Mouse (Mus musculus) naive thymus-derived CD4-positive, alpha-beta T cell, adult 5 months (primary cell): ENCODE data around the gene Fam161b. TPM values are rescaled to one million over a fixed set of nuclear protein-coding genes. Genes with fewer than 3 reads are reported as not detected.

Experiments
- polyA plus RNA-seq: library from polyadenylated mRNA; unstranded; fragments of 100-300 nt; shearing (Covaris generic); gene quantifications from one replicate; pipeline ENCODE4 v1.2.1, GENCODE M21; 2017

Fam161b gene
- polyA plus RNA-seq: 1.5 TPM

GRCm38 (mm10) chr12:84361555-84362489 is at the start of gene Fam161b, which contains the start of gene Coq6:
Gene Fam161b (minus strand): TSS chr12:84361833.
Gene Coq6 (plus strand): TSS chr12:84361657.

DNA sequence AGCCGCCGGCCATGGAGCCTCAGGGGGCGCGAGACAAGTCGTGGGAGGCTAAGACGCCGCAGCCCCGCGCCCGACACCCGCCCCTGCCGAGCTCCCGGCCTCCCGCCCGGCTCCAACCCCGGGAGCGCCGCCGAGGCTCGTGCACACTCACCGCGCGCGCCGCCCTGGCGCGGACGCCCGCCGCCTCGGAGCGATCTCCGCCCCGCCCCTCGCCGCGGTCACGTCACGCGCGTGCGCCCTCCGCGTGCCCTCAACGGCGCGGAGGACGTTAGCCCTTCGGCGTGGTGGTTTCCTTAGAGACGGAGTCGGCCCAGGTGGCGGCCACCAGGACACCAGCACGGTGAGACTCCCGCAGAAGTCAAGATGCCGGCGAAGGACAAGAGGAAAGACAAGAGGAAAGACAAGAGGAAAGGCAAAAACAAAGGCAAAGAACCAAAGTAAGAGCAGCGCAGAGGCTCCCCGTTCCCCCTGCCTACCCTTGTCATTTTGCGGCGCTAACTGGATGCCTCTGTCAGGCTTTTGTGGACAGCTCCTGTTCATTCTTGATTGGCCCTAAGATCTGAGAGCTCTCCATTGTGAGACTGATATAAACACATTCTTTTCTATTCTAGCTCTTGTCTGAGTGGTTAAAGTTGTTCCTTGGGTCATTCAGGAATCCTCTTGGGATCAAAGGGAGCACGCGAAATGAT is 47.3 kb upstream of the Fam161b start, which contains the start of the genes Entpd5 and Bbof1:
Gene Entpd5 (minus strand): TSS at position 211 of the 689 bp plus-strand sequence.
Gene Bbof1 (plus strand): TSS at position 253 of the 689 bp plus-strand sequence.

GRCm38 (mm10) chr12:84316721-84317621 is 44.7 kb downstream of the Fam161b start, which contains the start of gene Zfp410:
Gene Zfp410 (plus strand): TSS chr12:84316852.

Other genes with a start within 250 kb of the Fam161b start
- not detected for gene Dnal1, start 247.5 kb downstream of the Fam161b start, polyA plus RNA-seq
- gene Pnma1, start 213.3 kb downstream of the Fam161b start, polyA plus RNA-seq: 0.29 TPM
- 168 TPM for gene Elmsan1, start 143.0 kb downstream of the Fam161b start, polyA plus RNA-seq
- gene Ptgr2, start 76.6 kb downstream of the Fam161b start, polyA plus RNA-seq: 15.8 TPM
- gene Zfp410, start 45.0 kb downstream of the Fam161b start, polyA plus RNA-seq: 73.0 TPM
- gene Coq6, start 176 bp downstream of the Fam161b start, polyA plus RNA-seq: 20.6 TPM
- gene Entpd5, start 47.2 kb upstream of the Fam161b start, polyA plus RNA-seq: 63.8 TPM
- 2.0 TPM for gene Bbof1, start 47.2 kb upstream of the Fam161b start, polyA plus RNA-seq
- 35.5 TPM for gene Rnf113a2, start 55.4 kb upstream of the Fam161b start, polyA plus RNA-seq
- 24.0 TPM for gene Aldh6a1, start 89.2 kb upstream of the Fam161b start, polyA plus RNA-seq
- gene Lin52, start 89.6 kb upstream of the Fam161b start, polyA plus RNA-seq: 30.2 TPM
- gene Vsx2, start 207.9 kb upstream of the Fam161b start, polyA plus RNA-seq: not detected